Mouse (Mus musculus) adrenal gland, adult 18-20 months (tissue): ENCODE data around the gene Chrna7. TPM values are rescaled to one million over a fixed set of nuclear protein-coding genes. Genes with fewer than 3 reads are reported as not detected.

Experiments used
- DNase-seq, 2 experiments: peaks; one replicate each; pipeline ENCODE4 v3.0.0; 2021 to 2022; ENCODE audit warnings: low spot score in 2 of 2
- total RNA-seq, 2 experiments: library from RNA; stranded (reverse); gene quantifications; 1 replicate in 1 of 2; 2 replicates in 1 of 2; pipeline ENCODE4 v1.2.3; 2021

Chrna7 gene
- total RNA-seq, 2 experiments from 2014 or later = 16.8 to 21.2 TPM

DNA sequence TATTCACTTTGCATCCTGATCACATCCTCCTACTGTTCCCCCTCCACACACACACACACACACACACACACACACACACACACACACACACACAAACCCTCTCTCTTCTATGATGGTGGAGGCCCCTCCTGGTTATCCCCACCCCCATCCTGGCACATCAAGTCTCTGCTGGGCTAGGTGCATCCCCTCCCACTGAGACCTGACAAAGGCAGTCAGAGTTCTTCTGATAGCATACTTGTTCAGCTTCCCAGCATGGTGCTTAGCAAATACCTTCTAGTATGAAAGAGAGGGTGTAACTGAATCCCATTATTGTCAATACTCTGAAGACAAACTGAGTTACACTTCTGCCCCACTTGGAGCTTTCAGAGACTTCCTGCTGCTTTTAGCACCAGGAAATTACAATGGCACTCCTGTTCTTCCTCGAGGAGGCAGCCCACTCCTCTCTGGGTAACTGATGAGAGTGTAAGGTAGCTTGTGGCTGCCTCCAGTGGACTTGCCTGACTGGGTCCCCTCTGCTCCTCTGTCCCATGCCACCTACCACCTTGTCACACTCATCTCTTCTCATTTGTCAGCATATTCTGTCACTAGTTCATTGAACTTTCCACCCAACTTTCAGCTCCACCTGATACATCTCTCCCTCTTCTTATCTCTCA is 127.9 kb downstream of the Chrna7 start:
- no peak for DNase-seq

DNA sequence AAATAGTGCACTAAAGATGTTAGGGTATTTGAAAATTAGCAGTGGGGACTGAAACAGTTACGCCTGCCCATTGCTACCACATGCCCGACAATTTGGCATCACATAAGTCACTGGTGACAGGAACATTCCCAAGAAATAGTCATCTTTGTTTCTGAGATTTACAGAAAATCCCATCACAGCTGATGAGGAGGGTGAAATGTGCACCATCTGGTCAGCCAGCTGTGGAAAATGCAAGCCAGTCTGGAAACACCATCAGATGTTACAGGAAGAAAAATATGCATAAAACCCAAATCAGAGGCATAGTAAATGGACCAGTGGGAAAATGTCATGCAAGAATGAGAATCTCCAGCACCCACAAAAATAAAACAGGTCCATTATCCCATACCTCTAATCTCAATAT is 151.4 kb downstream of the Chrna7 start:
- DNase-seq = no peak

Other genes starting within 250 kb of the Chrna7 start
- 1 to 10 TPM in 1 of 2 experiments, under 1 TPM in 1; 0.70 to 1.3 TPM for gene Otud7a, start 232.2 kb upstream of the Chrna7 start, total RNA-seq